Mouse (Mus musculus): Measurements from ENCODE around the gene Anapc15. TPM values are rescaled to one million over a fixed set of nuclear protein-coding genes. Genes with fewer than 3 reads are reported as not detected.

Anapc15 gene
- total and polyA plus RNA-seq, 3 experiments: 20.5 to 128 (median 63.3) TPM

GRCm38 (mm10) chr7:101868241-101869162 lies 5.0 kb downstream of the Anapc15 start:
- Histone ChIP-seq H3K27me3 (ENCODE audit: insufficient read depth, low read length) (peaks cover 26% of the 10 kb centered on the region), H3K4me3 (ENCODE audit: low read depth, low read length) (no peak overlapping the region), H3K36me3 (replicated peaks) (no peaks in the 10 kb centered on the region), H3K9me3 (replicated peaks) (no peaks in the 10 kb centered on the region), H3K4me1 (ENCODE audit: insufficient read depth, low read depth, low read length) (peaks cover 4% of the 10 kb centered on the region)
- TF ChIP-seq GATA1 (IDR thresholded peaks at IDR 0.05; ENCODE audit: borderline replicate concordance, low read length) (no peak), GATA2 (IDR thresholded peaks at IDR 0.05; ENCODE audit: borderline replicate concordance, low read depth, low read length) (no peak), CTCF (IDR thresholded peaks at IDR 0.05; ENCODE audit: low read depth, low read length) (no peak), TAL1 (conservative IDR thresholded peaks at IDR 0.05; ENCODE audit: low read depth, low read length) (no peak), POLR2AphosphoS5 (IDR thresholded peaks at IDR 0.05; ENCODE audit: insufficient replicate concordance, low read depth, low read length) (no peak)
- no peak for ATAC-seq (ENCODE audit: extremely low read depth, insufficient number of reproducible peaks, low FRiP score, poor library complexity, severe bottlenecking)
- DNase-seq (ENCODE audit: low spot score): no peak

- no peak for DNase-seq (ENCODE audit: low spot score)
- Histone ChIP-seq H3K27me3 (ENCODE audit: insufficient read depth, low read length) (peaks cover 24% of the 10 kb centered on the region), H3K9me3 (replicated peaks) (no peaks in the 10 kb centered on the region), H3K36me3 (replicated peaks) (no peaks in the 10 kb centered on the region), H3K4me3 (ENCODE audit: low read depth, low read length) (no peak overlapping the region), H3K4me1 (ENCODE audit: insufficient read depth, low read depth, low read length) (no peaks in the 10 kb centered on the region; the same call in none of the 2 replicates)
- ATAC-seq (ENCODE audit: extremely low read depth, insufficient number of reproducible peaks, low FRiP score, poor library complexity, severe bottlenecking): no peak
- TF ChIP-seq GATA1 (IDR thresholded peaks at IDR 0.05; ENCODE audit: borderline replicate concordance, low read length): no peak
- no peak for TF ChIP-seq TAL1 (conservative IDR thresholded peaks at IDR 0.05; ENCODE audit: low read depth, low read length)
- TF ChIP-seq GATA2 (IDR thresholded peaks at IDR 0.05; ENCODE audit: borderline replicate concordance, low read depth, low read length): no peak
- TF ChIP-seq POLR2AphosphoS5 (IDR thresholded peaks at IDR 0.05; ENCODE audit: insufficient replicate concordance, low read depth, low read length): no peak
- no peak for TF ChIP-seq CTCF (IDR thresholded peaks at IDR 0.05; ENCODE audit: low read depth, low read length)
Measured at GRCm38 (mm10) chr7:101869163-101869500, 5.6 kb downstream of the Anapc15 start.

DNA sequence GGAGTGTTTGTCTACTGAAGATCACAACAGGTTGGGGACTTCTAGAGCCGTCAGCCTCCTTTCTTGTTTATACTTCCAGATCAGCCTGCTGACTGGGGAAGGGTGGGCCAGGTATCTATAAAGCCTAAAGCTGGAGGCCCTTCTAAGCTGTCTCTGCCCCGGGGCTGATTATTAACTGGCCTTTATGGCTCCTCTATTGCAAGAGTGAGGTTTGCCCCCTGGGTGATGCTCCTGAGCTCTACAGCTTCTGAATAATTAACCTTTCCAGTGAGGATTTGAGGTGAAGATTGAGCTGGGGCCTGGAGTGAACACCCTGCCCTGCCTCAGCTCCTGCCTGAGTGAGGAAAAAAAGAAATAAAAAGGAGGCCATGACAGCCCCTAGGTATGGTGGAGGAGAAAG lies 7.1 kb downstream of the Anapc15 start, which contains the start of gene Folr1:
Gene Folr1, minus strand, starts transcription at position 160 of the 400 bp plus-strand sequence.
- peaks cover 24% of the 10 kb centered on the region for H3K27me3 ChIP-seq (ENCODE audit: insufficient read depth, low read length)
- TF ChIP-seq GATA2 (IDR thresholded peaks at IDR 0.05; ENCODE audit: borderline replicate concordance, low read depth, low read length) (no peak), GATA1 (IDR thresholded peaks at IDR 0.05; ENCODE audit: borderline replicate concordance, low read length) (no peak), TAL1 (conservative IDR thresholded peaks at IDR 0.05; ENCODE audit: low read depth, low read length) (no peak), CTCF (IDR thresholded peaks at IDR 0.05; ENCODE audit: low read depth, low read length) (no peak), POLR2AphosphoS5 (IDR thresholded peaks at IDR 0.05; ENCODE audit: insufficient replicate concordance, low read depth, low read length) (no peak)
- no peak for ATAC-seq (ENCODE audit: extremely low read depth, insufficient number of reproducible peaks, low FRiP score, poor library complexity, severe bottlenecking)
- no peak for DNase-seq (ENCODE audit: low spot score)
- no peaks in the 10 kb centered on the region for H3K9me3 ChIP-seq (replicated peaks)
- no peak within 1 kb of the TSS for H3K4me3 ChIP-seq (ENCODE audit: low read depth, low read length)
- H3K36me3 ChIP-seq (replicated peaks): no peaks in the 10 kb centered on the region
- H3K4me1 ChIP-seq (ENCODE audit: insufficient read depth, low read depth, low read length): no peaks in the 10 kb centered on the region; the same call in none of the 2 replicates

- Histone ChIP-seq H3K9me3 (replicated peaks) (no peaks in the 10 kb centered on the region), H3K36me3 (replicated peaks) (no peaks in the 10 kb centered on the region), H3K27me3 (ENCODE audit: insufficient read depth, low read length) (peaks cover 25% of the 10 kb centered on the region), H3K4me1 (ENCODE audit: insufficient read depth, low read depth, low read length) (no peaks in the 10 kb centered on the region; the same call in none of the 2 replicates), H3K4me3 (ENCODE audit: low read depth, low read length) (no peak overlapping the region)
- ATAC-seq (ENCODE audit: extremely low read depth, insufficient number of reproducible peaks, low FRiP score, poor library complexity, severe bottlenecking) (0 out of 2 replicates have a peak, but pooled peaks have one; percentile 22), DNase-seq (ENCODE audit: low spot score) (peak; percentile 13)
- TF ChIP-seq CTCF (IDR thresholded peaks at IDR 0.05; ENCODE audit: low read depth, low read length) (no peak), TAL1 (conservative IDR thresholded peaks at IDR 0.05; ENCODE audit: low read depth, low read length) (no peak), GATA1 (IDR thresholded peaks at IDR 0.05; ENCODE audit: borderline replicate concordance, low read length) (no peak), POLR2AphosphoS5 (IDR thresholded peaks at IDR 0.05; ENCODE audit: insufficient replicate concordance, low read depth, low read length) (no peak), GATA2 (IDR thresholded peaks at IDR 0.05; ENCODE audit: borderline replicate concordance, low read depth, low read length) (no peak)
Measured at GRCm38 (mm10) chr7:101871296-101871695, 7.8 kb downstream of the Anapc15 start.

DNA sequence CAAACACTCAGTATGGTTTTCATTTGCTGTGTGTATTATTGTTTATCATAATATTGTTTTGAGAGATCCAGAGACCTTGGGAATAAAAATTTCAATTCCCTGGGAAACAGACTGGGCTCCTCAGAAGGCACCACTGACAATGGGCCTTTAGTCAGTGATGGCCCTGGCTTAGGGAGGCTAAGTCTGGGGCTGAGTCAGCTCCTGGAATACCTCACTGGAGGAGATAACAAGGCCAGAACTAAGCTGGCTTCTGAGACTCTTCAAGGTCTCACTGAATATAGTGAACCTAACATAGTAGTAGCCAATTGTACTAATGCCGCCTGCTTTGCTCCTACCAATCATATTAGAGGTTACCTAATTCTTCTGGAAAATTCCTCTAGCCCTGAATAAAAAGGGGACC lies 12.5 kb downstream of the Anapc15 start:
- DNase-seq (ENCODE audit: low spot score) (no peak), ATAC-seq (ENCODE audit: extremely low read depth, insufficient number of reproducible peaks, low FRiP score, poor library complexity, severe bottlenecking) (no peak)
- Histone ChIP-seq H3K4me3 (ENCODE audit: low read depth, low read length) (no peak overlapping the region), H3K4me1 (ENCODE audit: insufficient read depth, low read depth, low read length) (no peaks in the 10 kb centered on the region; the same call in 1 of the 2 replicates), H3K27me3 (ENCODE audit: insufficient read depth, low read length) (peaks cover 15% of the 10 kb centered on the region), H3K36me3 (replicated peaks) (no peaks in the 10 kb centered on the region), H3K9me3 (replicated peaks) (no peaks in the 10 kb centered on the region)
- TF ChIP-seq GATA1 (IDR thresholded peaks at IDR 0.05; ENCODE audit: borderline replicate concordance, low read length): no peak
- no peak for TF ChIP-seq POLR2AphosphoS5 (IDR thresholded peaks at IDR 0.05; ENCODE audit: insufficient replicate concordance, low read depth, low read length)
- TF ChIP-seq CTCF (IDR thresholded peaks at IDR 0.05; ENCODE audit: low read depth, low read length): no peak
- no peak for TF ChIP-seq GATA2 (IDR thresholded peaks at IDR 0.05; ENCODE audit: borderline replicate concordance, low read depth, low read length)
- no peak for TF ChIP-seq TAL1 (conservative IDR thresholded peaks at IDR 0.05; ENCODE audit: low read depth, low read length)

- Histone ChIP-seq H3K36me3 (replicated peaks) (no peaks in the 10 kb centered on the region), H3K4me3 (ENCODE audit: low read depth, low read length) (no peak overlapping the region), H3K9me3 (replicated peaks) (no peaks in the 10 kb centered on the region), H3K4me1 (ENCODE audit: insufficient read depth, low read depth, low read length) (no peaks in the 10 kb centered on the region), H3K27me3 (ENCODE audit: insufficient read depth, low read length) (peaks cover 16% of the 10 kb centered on the region)
- DNase-seq (ENCODE audit: low spot score) (no peak), ATAC-seq (ENCODE audit: extremely low read depth, insufficient number of reproducible peaks, low FRiP score, poor library complexity, severe bottlenecking) (no peak)
- TF ChIP-seq POLR2AphosphoS5 (IDR thresholded peaks at IDR 0.05; ENCODE audit: insufficient replicate concordance, low read depth, low read length): no peak
- no peak for TF ChIP-seq CTCF (IDR thresholded peaks at IDR 0.05; ENCODE audit: low read depth, low read length)
- TF ChIP-seq GATA2 (IDR thresholded peaks at IDR 0.05; ENCODE audit: borderline replicate concordance, low read depth, low read length): no peak
- no peak for TF ChIP-seq TAL1 (conservative IDR thresholded peaks at IDR 0.05; ENCODE audit: low read depth, low read length)
- no peak for TF ChIP-seq GATA1 (IDR thresholded peaks at IDR 0.05; ENCODE audit: borderline replicate concordance, low read length)
Measured at GRCm38 (mm10) chr7:101880855-101881254, 17.3 kb downstream of the Anapc15 start.

Measured in G1E (cell line).